Mouse (Mus musculus) Patski (cell line): ENCODE measurements around the gene Plod1. TPM values are rescaled to one million over a fixed set of nuclear protein-coding genes. Genes with fewer than 3 reads are reported as not detected.

Source experiments
- ATAC-seq: fragments of 100-300 bp; one replicate; pipeline ENCODE4 v1.8.0; 2021
- CTCF ChIA-PET: fragments of 350-600 bp; sonication (Branson Sonifier 250); formaldehyde crosslinking; loops from one replicate; lab custom pipeline; 2022; ENCODE audit warnings: inconsistent platforms; lab: Charles Lee
- POLR2A ChIA-PET: fragments of 350-600 bp; sonication (Branson Sonifier 250); formaldehyde crosslinking; loops from one replicate; lab custom pipeline; 2022; ENCODE audit warnings: antibody characterized with exemption, inconsistent platforms; lab: Charles Lee
- DNase-seq: peaks from one replicate; pipeline ENCODE4 v3.0.0-alpha.2; 2011; ENCODE audit warnings: low read depth, low spot score
- H3K27me3 ChIP-seq: fragments of 371-371 bp; one replicate; pipeline ENCODE4 v1.5.1; 2021
- CTCF ChIP-seq: fragments of 100-300 bp; IDR thresholded peaks from one replicate; pipeline ENCODE4 v1.5.1; 2021
- in situ Hi-C: fragments of 300-500 bp; cut with MboI; formaldehyde crosslinking; loops from 3 replicates; pipeline ENCODE4 v1.11.1; 2018; ENCODE audit warnings: low pct_unique_long_range_greater_than_20kb, mixed read lengths
- polyA plus RNA-seq: library from polyadenylated mRNA; unstranded; gene quantifications from one replicate; pipeline ENCODE4 v1.2.3, GENCODE M21; 2021

The Plod1 gene
- polyA plus RNA-seq, 1 experiment from 2014 or later = 39.3 TPM

- ChIA-PET POLR2A (no interaction called here), CTCF (no interaction called here)
- ATAC-seq (no peak), DNase-seq (no peak)
- H3K27me3 ChIP-seq = no peaks in the 10 kb centered on the region
- no peak for TF ChIP-seq CTCF
- in situ Hi-C loops = no loop called here
These were observed 40.2 kb downstream of the Plod1 start for GRCm38 (mm10) chr4:147896411-147896810.

GRCm38 (mm10) chr4:147895815-147896330 lies 40.7 kb downstream of the Plod1 start:
- ChIA-PET POLR2A (no interaction called here), CTCF (no interaction called here)
- H3K27me3 ChIP-seq = no peaks in the 10 kb centered on the region
- DNase-seq (no peak), ATAC-seq (no peak)
- no peak for TF ChIP-seq CTCF
- in situ Hi-C loops = no loop called here

- ATAC-seq (peak; percentile 39), DNase-seq (no peak)
- POLR2A ChIA-PET = interaction anchor here (1.1 kb wide), 1 partner anchor 13 kb away, joined by 3 read pairs; no protein-coding TSS in a partner anchor
- in situ Hi-C loops = no loop called here
- CTCF ChIA-PET = no interaction called here
- TF ChIP-seq CTCF = no peak
- no peaks in the 10 kb centered on the region for H3K27me3 ChIP-seq
These were observed 46.2 kb downstream of the Plod1 start for GRCm38 (mm10) chr4:147890341-147890740.

DNA sequence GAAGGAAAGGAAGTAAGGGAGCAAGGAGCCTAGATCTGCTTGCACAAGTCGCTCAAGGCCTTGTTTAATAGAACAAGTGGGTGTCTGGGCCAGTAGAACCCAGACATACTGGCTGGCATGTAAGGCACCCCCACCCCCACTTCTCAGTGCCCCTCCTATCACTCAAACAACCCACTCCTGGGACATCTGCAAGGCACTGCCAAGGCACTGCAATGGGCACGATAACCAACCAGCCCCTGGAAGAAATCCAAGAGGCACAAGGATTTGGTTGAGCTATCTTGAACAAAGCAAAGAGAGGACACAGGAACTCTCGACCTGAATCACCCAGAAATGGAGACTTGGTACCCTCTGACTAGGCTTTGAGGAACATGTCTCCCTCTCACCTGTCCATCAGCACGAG lies 48.3 kb downstream of the Plod1 start:
- CTCF ChIA-PET = no interaction called here
- no peak for ATAC-seq

DNA sequence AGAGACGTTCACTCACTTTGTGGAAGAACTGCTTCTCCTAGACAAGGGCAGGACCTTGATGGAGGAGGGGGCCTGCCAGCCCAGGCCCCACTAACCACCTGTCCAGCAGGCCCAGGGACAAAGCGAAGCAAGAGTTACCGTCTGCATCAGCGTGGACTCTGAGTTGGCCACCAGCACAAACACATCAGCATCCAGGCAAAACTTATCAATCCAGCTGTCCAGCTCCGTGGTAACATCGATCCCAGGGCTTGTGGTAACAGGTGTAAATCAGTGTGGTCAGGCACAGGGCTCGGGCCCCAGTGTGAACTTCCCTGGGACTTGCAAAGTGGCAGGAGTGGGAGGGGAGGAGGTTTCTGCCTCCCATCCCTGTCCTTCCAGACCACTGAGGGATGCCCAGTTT lies 49.3 kb downstream of the Plod1 start:
- no peak for TF ChIP-seq CTCF
- no peaks in the 10 kb centered on the region for H3K27me3 ChIP-seq
- in situ Hi-C loops = no loop called here
- ATAC-seq = no peak
- DNase-seq = no peak
- POLR2A ChIA-PET = no interaction called here
- CTCF ChIA-PET = no interaction called here

More for the DNA sequence above, 48.3 kb downstream of the Plod1 start:
- DNase-seq = no peak
- in situ Hi-C loops = no loop called here
- TF ChIP-seq CTCF = no peak
- POLR2A ChIA-PET = no interaction called here
- H3K27me3 ChIP-seq = no peaks in the 10 kb centered on the region

DNA sequence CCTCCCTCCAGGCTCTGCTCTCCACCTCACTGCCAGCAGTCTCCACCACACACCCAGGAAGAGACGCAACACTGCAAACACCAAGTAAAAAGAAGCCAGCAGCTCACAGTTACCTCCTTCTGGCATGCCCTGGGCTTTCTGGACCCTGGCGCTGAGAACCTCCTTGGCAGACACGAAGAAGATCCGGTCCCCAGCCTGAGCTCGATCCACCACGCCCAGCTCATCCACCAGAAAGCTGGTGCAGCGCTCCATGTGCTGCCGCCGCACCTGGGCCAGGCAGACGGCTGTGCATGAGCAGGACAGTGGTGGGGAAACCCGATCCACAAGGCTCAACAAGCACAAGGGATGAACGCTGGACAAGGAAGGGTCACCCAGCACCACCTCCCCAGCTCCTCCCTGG lies 50.4 kb downstream of the Plod1 start:
- no peak for ATAC-seq
- no peaks in the 10 kb centered on the region for H3K27me3 ChIP-seq
- in situ Hi-C loops = no loop called here
- no peak for TF ChIP-seq CTCF
- CTCF ChIA-PET = no interaction called here
- POLR2A ChIA-PET = no interaction called here
- no peak for DNase-seq

- ChIA-PET CTCF (no interaction called here), POLR2A (no interaction called here)
- H3K27me3 ChIP-seq = no peaks in the 10 kb centered on the region
- in situ Hi-C loops = no loop called here
- ATAC-seq = no peak
- DNase-seq = no peak
- TF ChIP-seq CTCF = no peak
These were observed 52.4 kb downstream of the Plod1 start for GRCm38 (mm10) chr4:147884138-147884537.

- CTCF ChIA-PET = no interaction called here
- DNase-seq = no peak
- no peaks in the 10 kb centered on the region for H3K27me3 ChIP-seq
- TF ChIP-seq CTCF = no peak
- in situ Hi-C loops = no loop called here
- POLR2A ChIA-PET = no interaction called here
- ATAC-seq = no peak
These were observed 53.5 kb downstream of the Plod1 start for GRCm38 (mm10) chr4:147883041-147883440.

DNA sequence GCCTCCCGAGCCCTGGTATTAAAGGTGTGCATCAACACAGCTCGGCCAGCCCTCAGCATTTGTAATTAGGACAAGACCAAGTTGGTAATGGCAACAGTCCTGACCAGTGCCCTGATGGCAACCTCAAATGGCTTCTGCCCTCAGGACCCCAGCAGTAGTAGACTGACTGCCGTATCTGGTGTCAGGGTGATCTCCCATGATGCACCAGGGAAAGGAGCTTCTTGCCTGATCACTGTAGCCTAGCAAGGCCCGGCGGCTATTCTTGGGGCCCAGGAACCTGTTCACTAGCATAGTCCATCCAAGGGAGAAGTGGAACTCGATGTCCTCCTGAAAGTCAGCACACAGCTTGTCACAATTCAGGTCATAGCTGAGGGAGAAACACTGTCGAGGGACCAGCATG lies 54.8 kb downstream of the Plod1 start:
- ChIA-PET CTCF (no interaction called here), POLR2A (no interaction called here)
- no peak for TF ChIP-seq CTCF
- DNase-seq (no peak), ATAC-seq (no peak)
- H3K27me3 ChIP-seq = no peaks in the 10 kb centered on the region
- in situ Hi-C loops = no loop called here

GRCm38 (mm10) chr4:147879865-147880264 lies 56.7 kb downstream of the Plod1 start:
- in situ Hi-C loops = no loop called here
- DNase-seq (peak; percentile 46), ATAC-seq (peak; percentile 88)
- ChIA-PET CTCF (no interaction called here), POLR2A (no interaction called here)
- TF ChIP-seq CTCF = no peak
- no peaks in the 10 kb centered on the region for H3K27me3 ChIP-seq

DNA sequence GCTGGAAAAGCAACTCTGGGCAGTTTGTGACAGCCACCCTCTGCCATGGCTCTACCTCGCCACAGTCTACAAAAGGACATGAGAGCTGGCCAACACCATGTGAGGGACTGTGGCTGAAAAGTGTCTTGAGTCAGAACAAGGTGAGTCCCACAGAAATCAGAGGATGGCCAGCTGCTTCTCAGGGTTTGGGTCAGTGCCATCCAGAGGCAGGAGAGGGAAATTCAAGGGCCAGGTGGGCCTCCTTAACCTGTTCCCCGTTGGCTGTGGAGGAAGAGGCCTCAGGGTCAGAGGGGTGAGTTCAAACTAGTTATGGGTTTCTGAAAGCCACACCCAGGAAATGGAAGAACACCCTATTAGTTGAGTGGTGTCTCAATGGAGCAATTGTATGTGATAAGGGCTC lies 57.1 kb downstream of the Plod1 start:
- ChIA-PET POLR2A (no interaction called here), CTCF (no interaction called here)
- DNase-seq (no peak), ATAC-seq (peak; percentile 25)
- no peak for TF ChIP-seq CTCF
- H3K27me3 ChIP-seq = no peaks in the 10 kb centered on the region
- in situ Hi-C loops = no loop called here

- H3K27me3 ChIP-seq = no peaks in the 10 kb centered on the region
- ChIA-PET POLR2A (no interaction called here), CTCF (no interaction called here)
- no peak for TF ChIP-seq CTCF
- ATAC-seq (no peak), DNase-seq (no peak)
- in situ Hi-C loops = no loop called here
These were observed 58.0 kb downstream of the Plod1 start for GRCm38 (mm10) chr4:147878537-147878936.
